ENCODE assay signal across 16 mouse cellular contexts in the genomic region with DNA sequence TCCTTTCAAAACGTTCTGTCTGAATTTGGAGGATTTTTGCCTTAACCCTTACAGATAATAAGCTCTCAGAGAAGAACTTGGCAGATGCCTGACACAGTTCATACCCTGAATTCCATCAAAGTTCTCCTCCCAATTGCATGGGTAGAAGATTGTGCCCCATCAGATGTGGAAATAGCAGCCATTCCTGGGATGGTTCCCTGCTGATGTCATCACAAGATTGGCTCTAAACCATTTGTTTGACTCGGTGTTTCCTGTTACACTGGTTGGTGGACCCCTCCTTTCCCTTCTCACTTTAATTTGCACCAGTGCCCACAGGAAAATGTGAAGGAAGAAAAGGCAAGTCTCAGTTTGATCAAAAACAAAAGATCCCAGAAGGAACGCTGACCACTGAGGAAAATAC.
DNase-seq lines count a peak whose midpoint lies in the region; ATAC-seq and TF ChIP-seq lines count a peak whose summit lies in the region.
"Had no signal": no experiment of that assay in that cellular context is flagged by ENCODE, and none has a peak within 500 bp of the region (broad histone marks: within the 10 kb centered on the region; RNA-seq: fewer than 3 reads in every experiment).

No protein-coding gene starts in this region.

- no peak overlapping the region for H3K27ac ChIP-seq in heart, embryonic 16.5 days (ENCODE audit: low read length)
- no peak overlapping the region for H3K27ac ChIP-seq in ES-E14 (ENCODE audit: insufficient read depth, low read depth, low read length, poor library complexity, severe bottlenecking)
- H3K27ac ChIP-seq: hindbrain, embryonic 13.5 days; limb, embryonic 13.5 days; midbrain, embryonic 13.5 days; neural tube, embryonic 12.5 days had no signal

- no peaks in the 10 kb centered on the region for H3K27me3 ChIP-seq in heart, embryonic 16.5 days (ENCODE audit: control insufficient read depth, insufficient read depth, low read length)
- H3K27me3 ChIP-seq: hindbrain, embryonic 13.5 days; limb, embryonic 13.5 days; neural tube, embryonic 12.5 days had no signal

- H3K9me3 ChIP-seq in heart, embryonic 16.5 days (replicated peaks; ENCODE audit: control insufficient read depth, low read length): peaks cover 3% of the 10 kb centered on the region
- no peaks in the 10 kb centered on the region for H3K9me3 ChIP-seq in ES-E14 (ENCODE audit: control insufficient read depth, insufficient read depth, low read depth, low read length)
- H3K9me3 ChIP-seq: hindbrain, embryonic 13.5 days; neural tube, embryonic 12.5 days had no signal

- ATAC-seq in heart, embryonic 16.5 days (replicated peaks; ENCODE audit: extremely low read depth, insufficient read depth, low FRiP score): peak; percentile 32; the same call in 1 of the 2 replicates
- ATAC-seq in monocyte, adult 5-6 weeks (replicated peaks; ENCODE audit: insufficient number of reproducible peaks, low FRiP score, low TSS enrichment, poor library complexity, severe bottlenecking): no peak
- ATAC-seq: activated CD4-positive, CD25-positive, alpha-beta regulatory T cell, adult 4 months; intestine, postnatal 0 days had no signal

- in situ Hi-C loops in ES-E14 (cut with MboI; ENCODE audit: low sequenced_read_pairs in 2 of 2, unreplicated experiment in 2 of 2): no loop called here

- DNase-seq in heart, postnatal 4 days: no peak
- peak; percentile 45 for DNase-seq in ES-E14 (ENCODE audit: low read depth, low spot score)
- peak; percentile 36 for DNase-seq in embryo, embryonic 10.5 days (ENCODE audit: low spot score)
- DNase-seq in lung, postnatal 14 days: peak; percentile 39
- no peak for DNase-seq in left cerebral cortex, adult 8-10 months (ENCODE audit: low spot score in 2 of 2)
- no peak for DNase-seq in thymus, postnatal 0 days (ENCODE audit: low spot score)
- DNase-seq: cerebellum, adult 11-12 months; thymus, postnatal 4 days had no signal

- no peak overlapping the region for H3K9ac ChIP-seq in heart, embryonic 16.5 days (ENCODE audit: low read length)
- no peak overlapping the region for H3K9ac ChIP-seq in ES-E14 (ENCODE audit: insufficient read depth, low read depth, low read length, poor library complexity, severe bottlenecking)
- H3K9ac ChIP-seq: hindbrain, embryonic 13.5 days; limb, embryonic 13.5 days; midbrain, embryonic 13.5 days; neural tube, embryonic 12.5 days had no signal

- H3K4me3 ChIP-seq in heart, embryonic 16.5 days (ENCODE audit: low read length): no peak overlapping the region
- no peak overlapping the region for H3K4me3 ChIP-seq in ES-E14 (ENCODE audit: insufficient read depth in 1 of 2, low read depth in 1 of 2, low read length in 2 of 2, poor library complexity in 1 of 2, severe bottlenecking in 1 of 2)
- H3K4me3 ChIP-seq: hindbrain, embryonic 13.5 days; limb, embryonic 13.5 days; midbrain, embryonic 13.5 days; neural tube, embryonic 12.5 days had no signal

- 0 out of 2 replicates have a peak, but pooled peaks cover 2% of the 10 kb centered on the region for H3K36me3 ChIP-seq in heart, embryonic 16.5 days (ENCODE audit: control insufficient read depth, insufficient read depth)
- H3K36me3 ChIP-seq in ES-E14 (ENCODE audit: control insufficient read depth, insufficient read depth, low read length, poor library complexity, severe bottlenecking): peaks cover 17% of the 10 kb centered on the region
- H3K36me3 ChIP-seq: hindbrain, embryonic 13.5 days; midbrain, embryonic 13.5 days; neural tube, embryonic 12.5 days had no signal

- H3K4me1 ChIP-seq in heart, embryonic 16.5 days (ENCODE audit: control insufficient read depth, insufficient read depth, low read length): peaks cover 30% of the 10 kb centered on the region
- peaks cover 7 to 14% of the 10 kb centered on the region in 2 experiments; a peak in 3 of 4 replicates for H3K4me1 ChIP-seq in ES-E14 (ENCODE audit: control insufficient read depth in 2 of 2, insufficient read depth in 2 of 2, low read length in 2 of 2, poor library complexity in 1 of 2)

- H3K4me2 ChIP-seq in heart, embryonic 16.5 days (ENCODE audit: low read depth, low read length): no peak overlapping the region
- H3K4me2 ChIP-seq: hindbrain, embryonic 13.5 days; limb, embryonic 13.5 days; midbrain, embryonic 13.5 days; neural tube, embryonic 12.5 days had no signal

- 18% methylated on average over 3 of the region's 3 CpGs for WGBS in heart, embryonic 16.5 days

TF ChIP-seq in ES-E14, 5 proteins besides CTCF, POLR2A, EP300 and RAD21:
- TF ChIP-seq CHD2 (IDR thresholded peaks at IDR 0.05; ENCODE audit: low read depth, low read length) (no peak), ZNF384 (IDR thresholded peaks at IDR 0.05; ENCODE audit: low read depth, low read length) (no peak), HCFC1 (IDR thresholded peaks at IDR 0.05; ENCODE audit: borderline replicate concordance, insufficient read depth, low read length) (no peak), MAFK (IDR thresholded peaks at IDR 0.05; ENCODE audit: insufficient read depth, low read depth, low read length) (no peak)

Comparison
In these comparisons a context has a peak if more than half of its experiments do, and no peak if none do; other contexts are left out.
1. DNase-seq: peak in ES-E14 (single experiment), embryo, embryonic 10.5 days (single experiment) and lung, postnatal 14 days (single experiment); none in heart, postnatal 4 days (single experiment), left cerebral cortex, adult 8-10 months (0 of 2) and thymus, postnatal 0 days (single experiment).